Mouse (Mus musculus) testis, postnatal 10 days (tissue): ENCODE measurements around the gene Ino80b.
"Not testable (repeated sequence)": the region's sequence is repeated elsewhere in the genome, so short reads cannot be mapped to it uniquely, and the experiment has no call there.

Experiments used
- DNase-seq: peaks from one replicate; pipeline ENCODE4 v3.0.0; 2021; ENCODE audit warnings: low spot score

Ino80b gene

DNA sequence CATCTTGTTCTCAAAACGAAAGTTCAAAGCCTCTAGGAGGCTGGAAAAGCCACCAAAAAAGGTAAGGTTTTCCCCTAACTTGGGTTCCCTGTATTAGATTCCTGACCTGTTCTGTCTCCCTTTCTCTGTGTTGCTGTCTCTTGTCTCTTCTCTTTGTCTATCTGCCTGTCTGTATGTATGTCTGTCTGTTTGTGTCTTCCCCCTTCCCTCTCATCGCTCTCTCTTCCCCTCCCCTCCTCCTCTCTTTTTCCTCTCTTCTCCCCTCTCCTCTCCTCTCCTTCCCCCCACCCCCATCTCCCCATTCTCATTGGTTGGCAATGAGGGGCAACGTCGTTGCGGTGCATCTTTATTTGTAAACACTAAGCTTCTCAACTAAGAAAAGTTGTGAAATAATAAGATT lies at the start of gene Ino80b:
TSS of gene Ino80b (minus strand) at position 101 of the 400 bp plus-strand sequence.
- no peak for DNase-seq

DNA sequence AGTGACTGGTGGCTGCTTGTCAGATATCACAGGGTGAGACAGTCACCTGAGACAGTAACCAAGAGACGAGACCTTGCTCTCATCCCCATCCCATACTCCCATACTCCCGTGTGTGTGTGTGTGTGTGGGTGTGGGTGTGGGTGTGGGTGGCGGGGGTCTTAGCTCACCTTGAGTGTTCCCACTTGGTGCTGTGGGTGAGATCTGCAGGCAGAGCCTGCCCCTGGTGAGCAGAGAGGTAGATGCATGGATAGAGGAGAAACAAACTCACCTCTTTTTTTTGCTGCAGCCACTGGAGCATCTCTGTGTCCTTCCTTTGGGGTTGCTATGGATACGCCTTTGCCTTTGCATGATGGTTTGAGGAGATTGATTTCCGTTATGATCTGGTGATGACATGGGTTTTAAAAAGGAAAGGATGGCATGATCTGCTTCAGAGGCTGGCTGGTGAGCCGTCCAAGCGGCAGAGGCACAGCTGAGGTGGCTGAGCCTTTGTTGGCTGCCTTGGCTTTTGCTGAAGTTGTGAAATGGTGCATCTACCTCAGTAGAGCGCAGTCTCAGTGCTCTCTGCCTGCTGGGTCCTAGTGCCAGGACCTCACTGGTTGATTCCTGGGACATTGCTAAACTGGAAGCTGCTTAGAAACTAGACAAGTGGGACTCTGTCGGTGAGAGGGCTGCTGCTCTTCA lies 47.1 kb upstream of the Ino80b start:
- DNase-seq = no peak

DNA sequence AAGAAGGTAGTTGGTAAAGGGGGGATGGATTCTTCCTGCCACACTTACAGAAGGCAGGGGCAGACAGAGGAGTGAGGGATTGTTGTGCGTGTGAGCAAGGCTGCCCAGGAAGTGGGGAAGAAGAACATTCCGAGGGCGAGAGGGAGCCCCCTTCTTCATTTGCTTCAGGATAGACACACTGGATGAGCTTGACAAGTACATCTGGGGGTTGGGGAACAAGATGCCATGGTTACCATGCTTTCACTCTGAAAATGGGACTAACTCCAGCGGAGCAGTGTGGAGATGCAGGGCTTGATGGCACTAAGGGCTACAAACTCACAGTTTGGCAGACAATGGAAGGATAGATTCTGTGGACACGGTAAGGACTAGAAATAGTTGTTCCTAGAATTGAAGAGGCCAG lies 45.8 kb upstream of the Ino80b start:
- DNase-seq = no peak

DNA sequence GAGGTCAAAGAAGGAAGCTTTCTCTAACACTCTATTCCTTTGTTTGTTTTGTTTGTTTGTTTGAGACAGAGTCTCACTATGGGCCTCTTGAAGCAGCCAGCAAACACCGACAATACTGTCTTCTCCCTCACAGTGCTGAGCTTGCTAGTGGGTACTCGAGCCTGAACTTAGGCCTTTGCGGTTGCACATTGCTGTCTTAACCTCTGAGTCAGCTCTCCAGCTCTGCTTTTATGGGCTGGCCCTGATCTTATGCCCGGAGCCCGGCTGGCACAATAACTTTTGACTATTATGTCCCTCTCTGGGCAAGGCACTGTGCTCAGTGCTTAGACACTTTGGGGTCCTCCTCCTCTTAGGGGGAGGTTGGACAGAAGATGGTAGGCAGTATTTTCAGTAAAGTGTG lies 44.6 kb upstream of the Ino80b start:
- no peak for DNase-seq

DNA sequence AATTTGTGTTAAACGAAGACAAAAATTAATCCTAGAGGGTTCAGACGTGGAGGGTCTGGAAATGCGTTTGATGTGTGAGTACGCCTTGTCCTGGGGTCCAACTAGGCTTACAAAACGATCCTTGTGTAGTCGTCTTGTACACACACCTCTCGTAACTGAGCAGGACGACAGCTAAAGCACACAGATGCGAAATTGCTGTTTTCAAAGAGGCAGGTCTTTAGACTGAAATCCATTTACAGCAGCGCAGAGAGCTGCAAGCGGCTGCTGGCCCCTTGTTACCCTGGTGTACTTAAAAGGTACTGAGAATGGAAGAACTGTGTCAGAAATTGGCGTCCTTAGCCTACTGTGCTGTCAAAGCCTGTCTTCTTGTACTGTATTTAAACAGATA lies 41.0 kb upstream of the Ino80b start:
- no peak for DNase-seq

DNA sequence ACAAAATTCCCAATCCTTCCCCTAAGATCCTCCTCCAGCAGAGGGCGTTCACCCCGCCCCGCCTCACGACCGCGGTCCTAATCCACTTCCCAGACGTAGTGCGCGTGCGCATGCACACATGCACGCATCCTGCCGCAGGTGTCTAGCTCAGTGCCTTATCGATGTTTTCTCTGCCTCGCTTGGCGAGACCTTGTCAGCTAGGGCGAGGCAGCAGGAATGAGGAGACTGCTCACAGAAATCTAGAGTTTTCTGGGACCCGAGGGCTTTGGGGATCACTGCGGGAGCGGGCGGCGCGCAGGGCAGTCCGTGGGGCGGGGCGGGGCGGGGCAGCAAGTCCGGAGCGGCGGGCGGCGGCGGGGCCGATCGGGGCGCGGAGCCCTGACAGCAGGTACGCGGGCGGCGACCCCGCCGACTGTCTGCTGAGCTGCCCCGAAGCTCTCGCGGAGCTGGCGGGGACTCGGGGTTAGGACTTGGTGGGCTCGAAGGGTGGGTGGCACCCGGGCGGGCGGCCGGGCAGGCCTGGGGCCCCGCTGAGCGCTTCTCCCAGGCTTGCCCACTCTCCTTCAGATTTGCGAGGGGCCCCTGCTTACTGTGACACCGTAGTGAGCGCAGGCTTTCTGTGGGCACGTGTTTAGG lies 40.5 kb upstream of the Ino80b start, which contains the start of gene Dctn1:
TSS of gene Dctn1 (plus strand) at position 314 of the 636 bp plus-strand sequence.
- DNase-seq = peak; percentile 97

DNA sequence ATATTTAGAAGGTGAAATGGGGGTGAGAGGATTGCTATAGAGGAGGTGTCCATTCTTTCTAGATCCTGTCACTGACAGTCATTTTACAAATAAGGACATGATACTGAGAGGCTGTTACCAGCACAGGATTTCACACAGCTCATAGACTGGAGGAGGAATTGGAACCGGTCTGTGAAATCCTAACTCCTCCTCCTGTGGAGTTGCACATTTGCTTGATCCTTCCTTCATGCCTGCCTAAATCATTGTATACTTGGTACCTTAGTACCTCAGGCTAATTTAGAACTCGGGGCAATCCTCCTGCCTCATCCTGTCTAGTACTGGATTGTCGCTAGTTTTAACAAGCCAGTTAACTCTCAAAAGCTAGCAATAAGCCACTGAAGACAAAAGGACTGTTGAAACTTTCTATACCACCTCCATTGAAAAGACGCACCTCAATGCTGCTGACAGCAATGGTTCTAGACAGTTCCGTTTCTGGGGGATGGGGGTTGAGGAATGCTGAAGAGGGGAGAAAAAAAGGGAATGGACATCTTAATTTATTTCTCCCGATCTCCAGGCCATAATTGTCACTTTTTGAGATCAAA lies 39.9 kb upstream of the Ino80b start:
- DNase-seq = no peak

DNA sequence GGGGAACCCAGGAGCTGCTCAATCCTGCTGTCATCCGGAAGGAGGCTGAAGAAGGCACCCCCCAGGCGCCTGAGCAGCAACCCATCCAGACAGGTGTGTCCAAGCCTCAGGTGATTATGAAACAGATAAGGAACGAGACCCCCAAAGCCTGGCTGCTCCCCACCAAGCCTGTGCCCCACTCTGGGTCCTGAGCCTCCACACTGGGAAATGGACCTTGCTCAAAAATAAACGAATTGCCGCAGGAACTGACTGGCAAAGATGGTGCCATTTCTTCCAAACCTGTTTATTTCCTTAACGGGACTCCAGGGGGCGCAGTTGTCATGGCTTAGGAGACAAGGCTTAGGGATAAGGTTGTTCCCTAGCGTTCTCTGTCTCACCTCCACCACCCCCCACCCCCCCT lies 37.5 kb upstream of the Ino80b start:
- peak; percentile 80 for DNase-seq

DNA sequence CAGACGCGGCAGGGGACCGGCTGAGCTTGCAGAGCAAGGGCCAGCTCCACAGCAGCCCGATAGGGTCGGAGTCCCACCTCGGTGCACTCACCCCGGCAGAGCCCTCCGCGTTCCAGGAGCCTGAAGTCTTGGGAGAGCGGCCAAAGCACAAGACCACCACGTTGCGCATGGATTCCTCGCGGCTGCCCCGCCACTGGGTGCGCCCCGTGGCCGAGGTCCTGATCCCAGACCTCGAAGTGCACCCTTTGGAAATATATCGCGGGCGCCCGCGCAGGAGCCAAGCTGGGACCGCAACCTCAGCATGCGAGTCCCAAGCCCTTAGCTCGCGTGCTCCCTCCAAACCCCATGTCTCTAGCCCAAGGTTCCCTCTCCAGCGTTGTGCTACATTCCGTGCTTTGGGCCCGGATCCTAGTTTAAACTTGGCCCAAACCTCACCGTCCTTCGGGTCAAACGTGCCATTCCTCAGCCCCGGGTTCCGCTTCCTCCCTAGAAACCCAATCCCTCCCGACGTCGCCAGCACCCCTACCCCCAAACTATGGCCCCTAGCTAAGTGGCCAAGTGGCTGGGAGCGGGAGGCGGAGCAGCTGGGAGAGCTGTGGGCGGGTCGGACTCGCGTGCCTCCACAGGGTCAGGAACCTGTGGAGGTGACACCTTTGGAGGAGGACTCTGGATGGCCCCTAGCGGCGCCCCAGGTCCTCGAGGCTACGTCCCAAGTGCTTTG lies 36.9 kb upstream of the Ino80b start:
- peak; percentile 65 for DNase-seq

DNA sequence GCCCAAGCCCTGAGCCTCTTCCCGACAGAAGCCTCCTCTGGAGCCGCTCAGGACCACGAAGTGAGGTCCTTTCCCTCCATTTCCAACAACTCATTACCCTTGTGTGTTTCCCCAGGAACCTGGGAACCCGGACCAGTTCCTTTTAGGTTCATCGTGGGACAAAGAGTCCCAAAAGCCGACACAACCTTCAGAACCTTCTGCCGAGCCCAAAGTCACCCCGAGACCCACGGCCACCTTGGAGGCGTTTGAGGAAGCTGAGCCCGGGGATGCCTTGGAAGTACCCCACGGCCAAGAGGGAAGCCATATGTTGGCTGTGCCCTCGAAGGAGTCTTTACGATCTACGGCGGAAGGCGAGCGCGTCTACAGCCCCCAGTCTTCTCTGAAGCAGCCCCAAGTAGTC lies 36.2 kb upstream of the Ino80b start:
- DNase-seq = no peak

DNA sequence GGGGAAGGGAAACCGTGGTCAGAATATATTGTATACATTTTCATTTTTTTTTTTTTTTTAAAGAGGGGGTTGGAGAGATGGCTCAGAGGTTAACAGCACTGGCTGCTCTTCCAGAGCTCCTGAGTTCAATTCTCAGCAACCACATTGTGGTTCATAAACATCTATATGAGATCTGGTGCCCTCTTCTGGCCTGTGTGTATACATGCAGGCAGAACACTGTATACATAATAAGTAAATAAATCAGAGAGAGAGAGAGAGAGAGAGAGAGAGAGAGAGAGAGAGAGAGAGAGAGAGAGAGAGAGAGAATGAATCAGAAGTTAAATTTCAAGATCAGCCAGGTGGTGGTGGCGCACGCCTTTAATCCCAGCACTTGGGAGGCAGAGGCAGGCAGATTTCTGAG lies 34.2 kb upstream of the Ino80b start:
- DNase-seq = not testable (repeated sequence)

DNA sequence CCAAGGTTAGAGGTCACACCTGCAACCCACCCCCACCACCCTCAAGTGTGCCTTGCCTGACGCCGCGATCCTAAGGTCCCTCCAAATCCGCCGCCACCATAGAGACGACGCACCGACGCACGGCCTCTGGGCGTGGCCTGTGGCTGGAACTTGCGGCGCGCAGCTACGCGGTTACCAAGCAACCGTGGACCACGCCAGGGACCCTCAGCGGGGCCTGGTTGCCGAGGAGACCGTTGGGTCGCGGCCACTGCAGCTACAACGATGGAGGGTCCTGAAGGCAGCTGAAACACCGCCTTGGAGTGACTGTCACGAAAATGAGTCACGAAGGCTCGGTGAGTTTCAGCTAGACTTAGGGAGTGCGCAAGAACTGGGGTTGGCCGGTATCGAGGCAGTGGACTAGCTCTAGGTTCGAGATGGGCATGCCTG lies 31.0 kb upstream of the Ino80b start, which contains the start of the genes Wdr54 and 1700003E16Rik:
TSS of gene Wdr54 (minus strand) at position 139 of the 426 bp plus-strand sequence.
TSS of gene 1700003E16Rik (plus strand) at position 146 of the 426 bp plus-strand sequence.
- peak; percentile 79 for DNase-seq

DNA sequence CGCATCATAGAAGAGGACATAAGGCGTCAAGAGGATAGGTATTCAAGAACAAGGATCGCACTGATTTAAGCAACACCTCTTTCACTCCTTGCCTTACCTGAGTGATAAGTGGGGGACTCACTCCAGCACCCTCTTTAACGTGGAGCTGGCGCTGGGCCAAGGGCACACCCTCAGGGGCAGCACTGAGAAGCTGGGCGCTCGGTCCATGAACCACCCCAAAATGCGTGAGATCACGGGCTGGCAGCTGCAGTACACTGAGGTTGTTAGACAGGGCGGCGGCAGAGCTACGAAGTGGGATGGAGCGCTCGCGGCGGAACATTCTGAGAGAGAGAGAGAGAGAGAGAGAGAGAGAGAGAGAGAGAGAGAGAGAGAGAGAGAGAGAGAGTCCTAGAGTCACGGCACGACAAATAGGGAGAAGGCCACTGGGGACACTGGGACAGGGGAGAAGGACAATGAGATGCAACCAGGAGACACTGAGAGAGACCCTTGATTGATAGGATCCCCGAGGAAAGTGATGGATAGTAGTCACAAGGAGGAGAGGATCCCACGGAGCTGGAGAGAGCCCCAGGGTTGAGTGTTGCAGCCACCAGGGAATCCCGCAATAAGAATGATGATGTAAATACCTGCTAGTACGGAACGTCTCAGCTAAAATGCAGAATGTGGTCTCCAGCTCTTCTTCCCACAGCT lies 30.5 kb upstream of the Ino80b start:
- DNase-seq = peak; percentile 70

DNA sequence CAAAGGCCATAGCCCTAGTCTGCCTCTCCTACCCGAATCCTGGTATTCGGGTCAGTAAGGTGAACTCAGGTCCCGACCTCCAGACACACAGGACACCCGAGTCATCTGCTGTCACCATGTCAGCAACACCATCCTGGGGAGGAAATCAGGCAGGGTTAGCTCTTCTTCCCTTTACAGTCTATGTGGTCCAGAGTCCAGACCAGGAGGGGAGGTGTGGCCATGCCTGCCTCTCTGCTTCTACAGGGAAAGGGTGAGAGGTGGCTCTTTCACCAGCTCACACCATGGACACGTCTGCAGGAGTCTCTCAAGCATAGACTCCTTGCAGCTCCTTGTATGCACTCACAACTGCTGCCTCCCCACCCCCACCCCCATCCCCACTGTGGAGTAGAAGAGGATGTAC lies 28.3 kb upstream of the Ino80b start:
- no peak for DNase-seq

DNA sequence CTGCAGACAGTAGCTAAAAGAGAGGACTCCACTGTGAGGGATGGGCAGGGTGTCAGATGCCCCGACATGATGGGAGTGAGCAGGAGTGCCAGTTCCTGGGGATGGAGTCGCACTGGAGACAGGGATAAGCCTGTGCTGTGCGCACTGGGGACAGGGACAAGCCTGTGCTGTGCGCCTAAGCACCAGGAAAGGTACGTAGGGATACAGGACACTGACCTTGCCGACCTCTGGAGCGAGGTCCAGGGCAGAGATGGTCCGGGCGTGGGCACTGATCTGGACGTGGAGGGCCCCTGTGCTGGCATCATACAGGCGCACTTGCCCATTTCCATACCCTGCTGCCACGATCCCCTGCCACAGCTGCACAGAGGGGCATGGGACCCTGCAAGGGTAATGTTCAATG lies 27.8 kb upstream of the Ino80b start:
- no peak for DNase-seq

DNA sequence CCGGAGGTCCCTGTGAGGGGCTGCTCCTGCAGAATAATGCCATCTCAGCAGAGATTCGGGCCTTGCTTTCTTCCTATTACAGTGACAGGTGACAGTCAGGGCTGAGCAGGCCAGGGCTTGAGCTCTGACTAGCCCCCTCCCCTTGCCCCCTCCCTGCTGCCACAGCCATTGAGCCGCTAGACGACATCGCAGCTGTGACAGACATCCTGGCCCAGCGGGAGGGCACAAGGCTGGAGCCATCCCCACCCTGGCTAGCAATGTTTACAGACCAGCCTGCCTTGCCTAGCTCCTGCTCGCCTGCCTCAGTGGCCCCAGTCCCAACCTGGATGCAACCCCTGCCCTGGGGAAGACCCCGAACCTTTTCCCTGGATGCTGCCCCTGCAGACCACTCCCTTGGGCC lies 26.5 kb upstream of the Ino80b start:
- no peak for DNase-seq

DNA sequence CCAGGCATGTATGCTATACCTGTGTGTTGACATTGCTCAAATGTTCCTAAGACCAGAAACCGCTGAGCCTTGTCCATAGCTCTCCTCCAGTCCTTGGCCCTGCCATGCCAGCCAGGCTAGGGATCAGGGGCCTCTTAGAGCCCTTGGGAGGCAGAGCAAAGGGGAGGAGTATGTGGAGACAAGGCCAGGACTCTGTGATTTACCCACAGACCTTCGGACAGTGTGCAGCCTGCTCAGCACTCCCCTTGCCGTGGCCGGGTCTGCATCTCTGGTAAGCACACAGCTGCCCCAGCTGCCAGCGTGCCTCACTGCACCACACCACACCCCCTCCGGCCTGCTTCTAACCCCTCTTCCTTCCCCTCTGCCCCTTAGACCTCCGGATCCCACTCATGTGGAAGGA lies 22.0 kb upstream of the Ino80b start:
- no peak for DNase-seq

DNA sequence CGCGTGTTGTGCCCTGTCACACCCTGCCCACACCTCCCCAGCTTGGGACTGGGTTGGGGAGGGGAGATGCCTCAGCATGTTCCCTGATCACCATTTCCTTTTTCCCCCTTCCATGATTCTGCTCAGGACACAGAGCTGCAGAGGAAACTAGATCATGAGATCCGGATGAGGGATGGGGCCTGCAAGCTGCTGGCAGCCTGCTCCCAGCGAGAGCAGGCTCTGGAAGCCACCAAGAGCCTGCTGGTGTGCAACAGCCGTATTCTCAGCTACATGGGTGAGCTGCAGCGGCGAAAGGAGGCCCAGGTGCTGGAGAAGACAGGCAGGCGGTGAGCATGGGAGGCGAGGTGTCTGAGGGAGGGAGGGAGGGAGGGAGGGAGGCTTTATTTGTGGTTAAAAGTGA lies 20.6 kb upstream of the Ino80b start:
- DNase-seq = no peak

DNA sequence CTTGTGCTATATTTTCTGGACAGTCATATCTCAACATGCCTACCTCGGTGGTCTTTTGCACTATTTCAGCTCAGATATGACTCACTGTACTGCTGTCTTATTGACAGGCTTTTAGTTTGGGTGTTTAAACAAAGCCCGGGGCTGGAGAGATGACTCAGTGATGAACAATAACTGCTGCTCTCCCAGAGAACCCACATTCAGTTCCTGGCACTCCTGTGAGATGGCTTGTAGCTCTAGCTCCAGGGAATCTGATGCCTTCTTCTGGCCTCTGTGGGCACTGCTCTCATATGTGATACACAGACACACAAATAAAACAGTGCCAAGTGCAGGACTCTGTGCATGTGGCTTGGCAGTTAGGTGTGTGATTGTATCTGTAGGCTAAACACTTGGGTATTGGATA lies 20.0 kb upstream of the Ino80b start:
- DNase-seq = no peak

DNA sequence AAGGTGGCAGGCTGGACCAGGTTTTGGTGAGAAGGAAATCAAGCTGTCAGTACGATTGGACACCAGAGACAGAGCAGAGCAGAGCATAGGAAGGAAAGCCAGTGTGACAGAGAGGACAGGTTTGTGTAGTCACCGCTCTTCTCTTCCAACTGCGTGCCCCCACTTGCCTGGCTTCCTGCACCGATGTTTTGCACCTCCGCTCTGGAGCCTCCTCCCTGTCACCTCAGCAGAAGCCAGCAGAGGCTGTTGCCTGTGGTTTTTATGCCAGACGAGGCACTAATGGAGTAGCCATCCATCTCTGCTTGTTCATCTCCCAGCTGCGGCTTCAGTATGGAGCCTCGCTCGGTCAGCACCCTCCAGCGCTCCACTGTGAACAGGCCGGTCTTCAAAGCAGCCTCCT lies 17.7 kb upstream of the Ino80b start:
- DNase-seq = no peak

DNA sequence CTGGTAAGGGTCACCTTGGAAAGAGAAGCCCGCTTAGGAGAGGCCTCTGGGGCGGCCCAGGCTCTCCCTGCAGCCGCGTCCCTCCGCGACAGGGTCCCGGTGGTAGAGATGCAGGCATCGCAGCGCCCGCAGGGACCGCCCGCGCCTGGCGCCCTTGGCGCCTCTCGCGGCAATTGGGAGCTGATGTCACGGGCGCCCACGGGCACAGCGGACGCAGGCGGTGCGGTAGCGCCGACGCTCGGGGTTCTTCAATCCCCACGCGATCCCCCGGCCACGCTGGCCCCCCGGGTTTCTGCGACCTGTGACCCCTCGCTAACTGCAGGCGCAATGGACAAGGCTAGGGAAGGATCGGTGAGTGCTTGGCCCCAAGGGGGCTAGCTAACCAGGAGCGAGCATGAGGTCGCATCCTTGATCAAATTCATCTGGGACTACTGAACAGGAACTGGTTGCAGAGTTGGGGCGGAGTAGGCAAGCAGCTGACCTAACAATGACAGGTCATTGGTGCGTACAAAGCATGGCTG lies 17.0 kb upstream of the Ino80b start:
- no peak for DNase-seq

DNA sequence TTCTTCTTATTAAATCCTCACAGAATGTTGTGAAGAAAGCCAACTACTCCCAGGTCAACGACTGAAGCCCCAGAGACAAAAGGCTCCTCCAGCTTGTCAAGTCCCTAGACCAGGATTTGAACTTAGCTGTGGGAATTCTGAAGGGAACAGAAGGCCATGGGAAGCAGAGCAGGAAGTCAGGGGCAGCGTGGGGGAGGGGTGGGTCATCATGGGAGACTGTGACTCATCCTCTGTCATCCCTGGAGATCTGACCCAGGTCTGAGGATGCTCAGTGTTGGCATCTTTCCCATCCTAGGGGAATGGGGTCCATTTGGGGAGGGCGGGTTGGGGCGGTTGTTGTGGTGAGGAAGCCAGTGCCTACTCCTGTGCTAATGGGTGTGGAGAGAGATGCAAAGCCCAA lies 16.4 kb upstream of the Ino80b start:
- DNase-seq = no peak
